18 mouse cellular contexts compared by ENCODE assay signal in the genomic region with DNA sequence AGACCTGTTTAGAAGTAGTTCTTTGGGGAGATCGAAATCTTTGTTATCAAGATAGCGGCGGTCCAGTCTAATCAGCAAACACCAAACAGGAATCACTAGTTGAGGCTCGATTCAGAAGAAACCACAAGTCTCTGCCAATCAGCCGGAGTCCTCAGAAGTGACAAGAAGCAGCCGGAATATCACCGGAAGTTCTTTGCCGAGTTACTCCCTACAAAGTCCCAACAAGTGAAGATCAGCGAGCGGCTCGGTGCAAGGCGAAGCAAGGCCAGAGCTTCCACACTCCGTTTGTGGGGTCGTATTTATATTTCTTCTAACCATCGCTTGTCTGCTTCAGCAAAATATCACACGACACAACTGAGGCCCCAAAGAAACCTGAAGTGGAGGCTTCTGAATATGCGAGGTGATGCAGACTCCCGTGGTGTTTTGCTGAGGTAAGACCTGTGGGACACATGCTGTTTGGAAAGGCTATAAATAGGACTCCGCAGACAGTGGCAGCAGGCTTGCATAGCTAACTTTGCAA. TPM values are rescaled to one million over a fixed set of nuclear protein-coding genes. Genes with fewer than 3 reads are reported as not detected.
DNase-seq lines count a peak whose midpoint lies in the region; TF ChIP-seq lines count a peak whose summit lies in the region.
"Had no signal": no experiment of that assay in that cellular context is flagged by ENCODE, and none has a peak within 500 bp of the region (broad histone marks: within the 10 kb centered on the region; RNA-seq: fewer than 3 reads in every experiment).

No protein-coding gene starts in this region.

- TF ChIP-seq POLR2A in ES-Bruce4 (IDR thresholded peaks at IDR 0.05; ENCODE audit: insufficient read depth, low read length), result no peak

- peak overlapping the region; percentile 69 for H3K27ac ChIP-seq in ES-Bruce4 (ENCODE audit: insufficient read depth, low read length)
- H3K27ac ChIP-seq: embryonic facial prominence, embryonic 12.5 days; hindbrain, embryonic 14.5 days; layer of hippocampus, adult 2 months had no signal

- H3K4me3 ChIP-seq in E14TG2a.4 (replicated peaks; ENCODE audit: low read length), result peak overlapping the region; percentile 65
- H3K4me3 ChIP-seq in ES-Bruce4 (ENCODE audit: low read depth, low read length), result peak overlapping the region; percentile 37
- H3K4me3 ChIP-seq: embryonic facial prominence, embryonic 12.5 days; layer of hippocampus, adult 2 months had no signal

- peaks cover 91% of the 10 kb centered on the region for H3K4me1 ChIP-seq in E14TG2a.4 (replicated peaks; ENCODE audit: low read depth, low read length)
- peaks cover 10% of the 10 kb centered on the region for H3K4me1 ChIP-seq in ES-Bruce4 (ENCODE audit: control insufficient read depth, insufficient read depth, low read length)

- H3K36me3 ChIP-seq in E14TG2a.4 (ENCODE audit: insufficient read depth, low read length) (no peaks in the 10 kb centered on the region), ES-Bruce4 (ENCODE audit: control insufficient read depth, insufficient read depth, low read length, poor library complexity, severe bottlenecking) (no peaks in the 10 kb centered on the region)
- H3K36me3 ChIP-seq: embryonic facial prominence, embryonic 12.5 days had no signal

- TF ChIP-seq EP300 in ES-Bruce4 (IDR thresholded peaks at IDR 0.05; ENCODE audit: insufficient read depth, low read depth, low read length), result no peak

- DNase-seq in heart, adult 8-10 months (ENCODE audit: low spot score), result peak; percentile 11
- DNase-seq in induced T-regulatory cell, adult 2 months (ENCODE audit: low read depth), result peak; percentile 14
- no peak for DNase-seq in lung, postnatal 25 days (ENCODE audit: low spot score)
- no peak for DNase-seq in embryo, embryonic 9.5 days (ENCODE audit: extremely low spot score)
- DNase-seq in cerebellum, adult 9-10 months, result no peak
- DNase-seq: cerebellum, postnatal 14 days; gastrocnemius, postnatal 25 days had no signal

- H3K27me3 ChIP-seq in E14TG2a.4 (ENCODE audit: insufficient read depth, low read length) (0 out of 2 replicates have a peak, but pooled peaks cover 3% of the 10 kb centered on the region), ES-Bruce4 (ENCODE audit: control insufficient read depth, insufficient read depth, low read length, poor library complexity, severe bottlenecking) (no peaks in the 10 kb centered on the region)
- H3K27me3 ChIP-seq: CH12.LX had no signal

- TF ChIP-seq CTCF in E14TG2a.4 (conservative IDR thresholded peaks at IDR 0.05; ENCODE audit: low read length) (no peak), ES-Bruce4 (IDR thresholded peaks at IDR 0.05; ENCODE audit: low read depth, low read length) (no peak)

- H3K9me3 ChIP-seq in E14TG2a.4 (ENCODE audit: low read length) (no peaks in the 10 kb centered on the region), ES-Bruce4 (replicated peaks; ENCODE audit: control insufficient read depth, insufficient read depth, low read length, poor library complexity, severe bottlenecking) (no peaks in the 10 kb centered on the region)
- H3K9me3 ChIP-seq: embryonic facial prominence, embryonic 12.5 days had no signal

- H3K9ac ChIP-seq in ES-Bruce4 (ENCODE audit: low read depth, poor library complexity, severe bottlenecking), result peak overlapping the region; percentile 31
- H3K9ac ChIP-seq: embryonic facial prominence, embryonic 12.5 days; hindbrain, embryonic 14.5 days; lung, embryonic 14.5 days had no signal

RNA-seq across cellular contexts. Expression of a gene that starts 10.1 kb away (rescaled TPM):
- not detected in 2 replicates for polyA plus RNA-seq in ES-Bruce4 (2011; ENCODE audit: insufficient read depth, insufficient read length, low read depth, missing spikeins)
- total RNA-seq in heart, adult 8-10 months (2022), result not detected
- total RNA-seq: CH12.LX; gastrocnemius, postnatal 25 days; layer of hippocampus, adult 2 months; left cerebral cortex, postnatal 25 days had no signal
- polyA plus RNA-seq: activated CD4-positive, CD25-positive, alpha-beta regulatory T cell, adult 4 months; embryonic facial prominence, embryonic 12.5 days; forebrain, embryonic 14.5 days; hindbrain, embryonic 14.5 days; lung, embryonic 14.5 days; urinary bladder, adult 2 months had no signal

RNA-seq across cellular contexts. Expression of a gene that starts 21.8 kb away (rescaled TPM):
- polyA plus RNA-seq in ES-Bruce4 (2011; ENCODE audit: insufficient read depth, insufficient read length, low read depth, missing spikeins), result 130 and 140 TPM in 2 replicates
- 10 to 100 TPM; 33.2 to 46.4 (median 38.5) TPM for total RNA-seq in heart, adult 8-10 months (2022)

RNA-seq across cellular contexts. Expression of a gene that starts 30.6 kb away (rescaled TPM):
- 43.1 and 49.3 TPM in 2 replicates for polyA plus RNA-seq in ES-Bruce4 (2011; ENCODE audit: insufficient read depth, insufficient read length, low read depth, missing spikeins)
- total RNA-seq in heart, adult 8-10 months (2022), result 10 to 100 TPM in 1 of 4 experiments, 1 to 10 TPM in 3; 8.6 to 10.0 (median 9.0) TPM

Comparison
In these comparisons a context has a peak if more than half of its experiments do, and no peak if none do; other contexts are left out.
1. DNase-seq: peak in heart, adult 8-10 months (single experiment) and induced T-regulatory cell, adult 2 months (single experiment); none in lung, postnatal 25 days (single experiment), embryo, embryonic 9.5 days (single experiment) and cerebellum, adult 9-10 months (single experiment).